In genomic region chr13:89740243-89741115, GRCm38 (mm10) we compare ENCODE assay signal across 8 mouse cellular contexts. TPM values are rescaled to one million over a fixed set of nuclear protein-coding genes. Genes with fewer than 3 reads are reported as not detected.
DNase-seq lines count a peak whose midpoint lies in the region.

No protein-coding gene starts in this region.

- no peaks in the 10 kb centered on the region for H3K27me3 ChIP-seq in embryonic facial prominence, embryonic 10.5 days (replicated peaks; ENCODE audit: low read depth, poor library complexity, severe bottlenecking)
- peaks cover 22% of the 10 kb centered on the region for H3K27me3 ChIP-seq in midbrain, embryonic 10.5 days (ENCODE audit: low read depth, poor library complexity, severe bottlenecking)

- H3K27ac ChIP-seq in embryonic facial prominence, embryonic 10.5 days (replicated peaks), result peak overlapping the region; percentile 96
- peak overlapping the region; percentile 86 for H3K27ac ChIP-seq in midbrain, embryonic 10.5 days (replicated peaks)

- WGBS in embryonic facial prominence, embryonic 10.5 days, result 0% methylated on average over 33 of the region's 33 CpGs
- under 1% methylated on average over 33 of the region's 33 CpGs for WGBS in midbrain, embryonic 10.5 days

- peak; percentile 16 to 39 for DNase-seq in spleen, adult 18-20 months
- no peak for DNase-seq in spleen, adult 12 weeks (ENCODE audit: low spot score)
- peak; percentile 95 for DNase-seq in embryonic facial prominence, embryonic 10.5 days (ENCODE audit: low spot score)
- peak; percentile 82 for DNase-seq in heart, adult 18-20 months
- DNase-seq in kidney, adult 18-20 months, result peak; percentile 66
- DNase-seq in left cerebral cortex, postnatal 4 days, result peak; percentile 87
- DNase-seq in midbrain, embryonic 10.5 days (ENCODE audit: low spot score), result peak; percentile 92
- peak; percentile 82 for DNase-seq in right cerebral cortex, postnatal 4 days

- H3K36me3 ChIP-seq in embryonic facial prominence, embryonic 10.5 days (replicated peaks), result peaks cover 13% of the 10 kb centered on the region
- H3K36me3 ChIP-seq in midbrain, embryonic 10.5 days, result no peaks in the 10 kb centered on the region

- peaks cover 37% of the 10 kb centered on the region for H3K4me1 ChIP-seq in embryonic facial prominence, embryonic 10.5 days
- peaks cover 56% of the 10 kb centered on the region for H3K4me1 ChIP-seq in midbrain, embryonic 10.5 days

- intact Hi-C loops in left cerebral cortex, postnatal 4 days (cut with DNase I), result loop anchor here (5.0 to 10.0 kb wide), 2 partner anchors 347 to 574 kb away; partner anchors contain the start of genes Tmem167 and Xrcc4

- H3K4me3 ChIP-seq in embryonic facial prominence, embryonic 10.5 days, result peak overlapping the region; percentile 80
- peak overlapping the region; percentile 73 for H3K4me3 ChIP-seq in midbrain, embryonic 10.5 days

- no peaks in the 10 kb centered on the region for H3K9me3 ChIP-seq in embryonic facial prominence, embryonic 10.5 days
- no peaks in the 10 kb centered on the region for H3K9me3 ChIP-seq in midbrain, embryonic 10.5 days (replicated peaks)

RNA-seq across cellular contexts. Expression of gene Vcan, which starts 1.8 kb away (rescaled TPM):
- 62.9 and 69.5 TPM in 2 replicates for polyA plus RNA-seq in embryonic facial prominence, embryonic 10.5 days (2016; fragmentation: Nextera tagmentation; extraction: Ambion mirVana)
- total RNA-seq in heart, adult 18-20 months (2021), result 1 to 10 TPM; 6.1 to 7.3 TPM
- total RNA-seq in left cerebral cortex, postnatal 4 days (2021), result 100 to 1,000 TPM; 125 to 154 TPM
- polyA plus RNA-seq in midbrain, embryonic 10.5 days (2016; fragmentation: Nextera tagmentation; extraction: Ambion mirVana), result 29.3 and 29.7 TPM in 2 replicates

Comparison
In these comparisons a context has a peak if more than half of its experiments do, and no peak if none do; other contexts are left out.
1. RNA of gene Vcan, which starts 1.8 kb away (total RNA-seq): 125 to 154 TPM in left cerebral cortex, postnatal 4 days; 6.1 to 7.3 TPM in heart, adult 18-20 months; every median in the first group is over 10 times any median in the second.